ENCODE assay signal across 20 mouse cellular contexts in the genomic region with DNA sequence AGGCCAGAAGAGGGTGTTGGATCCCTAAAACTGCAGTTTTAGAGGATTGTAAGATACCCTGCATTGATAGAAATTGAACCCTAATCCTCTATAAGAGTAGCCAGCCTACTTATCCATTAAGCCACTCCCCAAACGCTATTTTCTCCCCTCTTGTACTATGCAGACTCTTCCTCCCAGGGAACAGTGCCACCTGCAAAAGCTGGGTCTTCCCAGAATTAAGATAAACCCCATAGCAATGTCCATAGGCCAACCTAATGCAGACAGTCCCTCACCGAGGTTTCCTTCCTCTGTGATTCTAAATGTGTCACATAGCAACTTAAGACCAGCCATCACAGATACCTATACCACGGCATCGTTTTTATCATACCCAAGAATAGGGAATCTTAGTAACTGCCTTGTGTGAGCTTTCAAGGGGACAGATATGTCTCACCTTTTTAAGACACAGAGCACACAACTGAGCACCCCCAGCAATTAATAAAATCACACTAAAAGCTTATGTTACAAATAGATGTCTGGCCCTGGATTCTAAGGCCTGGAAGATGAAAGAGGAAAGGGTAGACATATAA. TPM values are rescaled to one million over a fixed set of nuclear protein-coding genes. Genes with fewer than 3 reads are reported as not detected.
DNase-seq lines count a peak whose midpoint lies in the region; ATAC-seq and TF ChIP-seq lines count a peak whose summit lies in the region.
"Had no signal": no experiment of that assay in that cellular context is flagged by ENCODE, and none has a peak within 500 bp of the region (broad histone marks: within the 10 kb centered on the region; RNA-seq: fewer than 3 reads in every experiment).

No protein-coding gene starts in this region.

- no peak overlapping the region for H3K9ac ChIP-seq in heart, embryonic 11.5 days (ENCODE audit: low read depth, low read length)
- H3K9ac ChIP-seq in ES-Bruce4 (ENCODE audit: low read depth, poor library complexity, severe bottlenecking) = no peak overlapping the region
- H3K9ac ChIP-seq in liver, embryonic 15.5 days = 0 out of 2 replicates have a peak overlapping the region, but pooled peaks have one; percentile 10
- H3K9ac ChIP-seq: hindbrain, embryonic 12.5 days; limb, embryonic 12.5 days; stomach, embryonic 15.5 days had no signal

- H3K36me3 ChIP-seq in heart, embryonic 11.5 days (ENCODE audit: control insufficient read depth, insufficient read depth, low read length) = no peaks in the 10 kb centered on the region
- H3K36me3 ChIP-seq in ES-Bruce4 (ENCODE audit: control insufficient read depth, insufficient read depth, low read length, poor library complexity, severe bottlenecking) = no peaks in the 10 kb centered on the region
- no peaks in the 10 kb centered on the region for H3K36me3 ChIP-seq in liver, embryonic 15.5 days (replicated peaks)
- H3K36me3 ChIP-seq: hindbrain, embryonic 12.5 days; limb, embryonic 12.5 days; stomach, embryonic 15.5 days had no signal

- TF ChIP-seq EP300 in ES-Bruce4 (IDR thresholded peaks at IDR 0.05; ENCODE audit: insufficient read depth, low read depth, low read length) = no peak

- H3K27ac ChIP-seq in heart, embryonic 11.5 days (ENCODE audit: low read depth, low read length) = peak overlapping the region; percentile 25; the same call in 1 of the 2 replicates
- peak overlapping the region; percentile 36; the same call in 1 of the 2 replicates for H3K27ac ChIP-seq in ES-Bruce4 (ENCODE audit: insufficient read depth, low read length)
- H3K27ac ChIP-seq in liver, embryonic 15.5 days (replicated peaks) = peak overlapping the region; percentile 94
- H3K27ac ChIP-seq: heart, adult 2 months; hindbrain, embryonic 12.5 days; limb, embryonic 12.5 days; stomach, embryonic 15.5 days had no signal

- no peak for TF ChIP-seq POLR2A in ES-Bruce4 (IDR thresholded peaks at IDR 0.05; ENCODE audit: insufficient read depth, low read length)

- 49% methylated on average over 4 of the region's 4 CpGs for WGBS in heart, embryonic 11.5 days (ENCODE audit: insufficient replicate concordance)
- 25% methylated on average over 4 of the region's 4 CpGs for WGBS in liver, embryonic 15.5 days (ENCODE audit: insufficient replicate concordance)

- no peak overlapping the region for H3K4me2 ChIP-seq in heart, embryonic 11.5 days
- peak overlapping the region; percentile 64; the same call in 1 of the 2 replicates for H3K4me2 ChIP-seq in liver, embryonic 15.5 days
- H3K4me2 ChIP-seq: hindbrain, embryonic 12.5 days; limb, embryonic 12.5 days; stomach, embryonic 15.5 days had no signal

- no peaks in the 10 kb centered on the region for H3K4me1 ChIP-seq in heart, embryonic 11.5 days (ENCODE audit: control insufficient read depth, insufficient read depth, low read length)
- no peaks in the 10 kb centered on the region for H3K4me1 ChIP-seq in ES-Bruce4 (ENCODE audit: control insufficient read depth, insufficient read depth, low read length)
- peaks cover 23% of the 10 kb centered on the region for H3K4me1 ChIP-seq in liver, embryonic 15.5 days (replicated peaks)
- H3K4me1 ChIP-seq: hindbrain, embryonic 12.5 days; limb, embryonic 12.5 days; stomach, embryonic 15.5 days had no signal

- TF ChIP-seq CTCF in ES-Bruce4 (IDR thresholded peaks at IDR 0.05; ENCODE audit: low read depth, low read length) = no peak

- no peaks in the 10 kb centered on the region for H3K27me3 ChIP-seq in heart, embryonic 11.5 days (ENCODE audit: control insufficient read depth, insufficient read depth, low read length)
- H3K27me3 ChIP-seq in ES-Bruce4 (ENCODE audit: control insufficient read depth, insufficient read depth, low read length, poor library complexity, severe bottlenecking) = no peaks in the 10 kb centered on the region
- peaks cover 2% of the 10 kb centered on the region; the same call in 1 of the 2 replicates for H3K27me3 ChIP-seq in liver, embryonic 15.5 days
- H3K27me3 ChIP-seq: hindbrain, embryonic 12.5 days; limb, embryonic 12.5 days; stomach, embryonic 15.5 days had no signal

- DNase-seq in heart, adult 18-20 months = no peak
- no peak for DNase-seq in kidney, adult 11 months
- no peak for DNase-seq in urinary bladder, adult 18-20 months (ENCODE audit: low spot score in 2 of 2)
- DNase-seq in cerebellum, adult 18-20 months = no peak
- DNase-seq: cerebellum, adult 9-11 months; gastrocnemius, postnatal 10 days; heart, adult 2 months; heart, postnatal 14 days; kidney, adult 8-10 months; kidney, postnatal 14 days; spleen, adult 18-20 months; thymus, adult 18-20 months had no signal

- ATAC-seq in heart, embryonic 11.5 days (replicated peaks; ENCODE audit: insufficient number of reproducible peaks, low FRiP score, low TSS enrichment) = no peak
- peak; percentile 43 for ATAC-seq in erythroblast, adult 5-6 weeks (replicated peaks; ENCODE audit: low FRiP score, poor library complexity, severe bottlenecking)
- ATAC-seq in liver, embryonic 15.5 days (ENCODE audit: insufficient read depth) = peak; percentile 43
- ATAC-seq: inflammation-experienced regulatory T-cells, adult 6 months had no signal

- H3K4me3 ChIP-seq in heart, embryonic 11.5 days (ENCODE audit: low read depth, low read length) = no peak overlapping the region
- H3K4me3 ChIP-seq in ES-Bruce4 (ENCODE audit: low read depth, low read length) = no peak overlapping the region
- no peak overlapping the region for H3K4me3 ChIP-seq in liver, embryonic 15.5 days (replicated peaks)
- H3K4me3 ChIP-seq: heart, adult 2 months; hindbrain, embryonic 12.5 days; limb, embryonic 12.5 days; stomach, embryonic 15.5 days had no signal

- no peaks in the 10 kb centered on the region for H3K9me3 ChIP-seq in heart, embryonic 11.5 days (replicated peaks; ENCODE audit: control insufficient read depth, low read length)
- no peaks in the 10 kb centered on the region for H3K9me3 ChIP-seq in ES-Bruce4 (replicated peaks; ENCODE audit: control insufficient read depth, insufficient read depth, low read length, poor library complexity, severe bottlenecking)
- no peaks in the 10 kb centered on the region for H3K9me3 ChIP-seq in liver, embryonic 15.5 days (replicated peaks)
- H3K9me3 ChIP-seq: hindbrain, embryonic 12.5 days; limb, embryonic 12.5 days; stomach, embryonic 15.5 days had no signal

RNA-seq across cellular contexts. Expression of gene Hpf1, which starts 31.2 kb away (rescaled TPM):
- 75.0 and 75.8 TPM in 2 replicates for polyA plus RNA-seq in heart, embryonic 11.5 days (2014; fragmentation: Nextera tagmentation; extraction: Ambion mirVana)
- total RNA-seq in heart, adult 18-20 months (2021) = 10 to 100 TPM; 15.8 to 16.6 TPM
- polyA plus RNA-seq in ES-Bruce4 (2011; ENCODE audit: insufficient read depth, insufficient read length, low read depth, missing spikeins) = 96.8 and 108 TPM in 2 replicates
- total RNA-seq in erythroblast, adult 5-6 weeks (2015; ENCODE audit: low replicate concordance) = 29.8 and 56.4 TPM in 2 replicates
- total RNA-seq in erythroblast, adult 5-6 weeks (2017; ENCODE audit: low replicate concordance) = 30.4 and 35.1 TPM in 2 replicates
- polyA plus RNA-seq in liver, embryonic 15.5 days (2015; fragmentation: Nextera tagmentation; extraction: Ambion mirVana) = 60.8 and 68.3 TPM in 2 replicates

Comparison
In these comparisons a context has a peak if more than half of its experiments do, and no peak if none do; other contexts are left out.
1. H3K27ac ChIP-seq: peak in every context shown above with its lines; median percentile 94 in liver, embryonic 15.5 days; 36 in ES-Bruce4; 25 in heart, embryonic 11.5 days.